Mouse (Mus musculus): ENCODE measurements around the gene Gsn. TPM values are rescaled to one million over a fixed set of nuclear protein-coding genes. Genes with fewer than 3 reads are reported as not detected.

The Gsn gene
- total RNA-seq, 2 experiments from 2014 or later = 396 to 415 TPM

Other genes with a start within 250 kb of the Gsn start
- gene Hc, start 194.9 kb upstream of the Gsn start, total RNA-seq (2021) = under 1 TPM in 1 of 2 experiments, not detected in 1; 0.15 TPM
- gene AI182371, start 154.8 kb upstream of the Gsn start, total RNA-seq (2021) = under 1 TPM in 1 of 2 experiments, not detected in 1; 0.15 TPM
- 1 to 10 TPM; 5.1 to 7.3 TPM for gene Cntrl, start 146.9 kb upstream of the Gsn start, total RNA-seq (2021)
- gene Rab14, start 55.3 kb upstream of the Gsn start, total RNA-seq (2021) = 10 to 100 TPM; 65.4 to 81.3 TPM
- gene Stom, start 80.6 kb downstream of the Gsn start, total RNA-seq (2021) = 10 to 100 TPM; 18.4 to 20.7 TPM
- not detected for gene 4930568D16Rik, start 111.3 kb downstream of the Gsn start, total RNA-seq (2021)
- gene 4930402F06Rik, start 140.8 kb downstream of the Gsn start, total RNA-seq (2021) = not detected
- gene Ggta1, start 206.9 kb downstream of the Gsn start, total RNA-seq (2021) = 1 to 10 TPM; 5.9 to 8.8 TPM